Mouse (Mus musculus) adrenal gland (tissue): Measurements from ENCODE around the gene Prdm8.

Source experiments
- intact Hi-C: fragments of 180-260 bp; cut with DNase I; formaldehyde crosslinking; loops from one replicate; pipeline ENCODE4 v1.15.1; 2025
- long read RNA-seq, 2 experiments: library from polyadenylated mRNA; unstranded; transcript quantifications; one replicate each; pipeline ENCODE4 v2.0.0; 2020; ENCODE audit warnings: borderline replicate concordance in 1 of 2; ENCODE audit not compliant: insufficient replicate concordance in 1 of 2

Gene Prdm8
- long read RNA-seq, experiment 1: 0 reads
- long read RNA-seq, experiment 2: 0 reads

DNA sequence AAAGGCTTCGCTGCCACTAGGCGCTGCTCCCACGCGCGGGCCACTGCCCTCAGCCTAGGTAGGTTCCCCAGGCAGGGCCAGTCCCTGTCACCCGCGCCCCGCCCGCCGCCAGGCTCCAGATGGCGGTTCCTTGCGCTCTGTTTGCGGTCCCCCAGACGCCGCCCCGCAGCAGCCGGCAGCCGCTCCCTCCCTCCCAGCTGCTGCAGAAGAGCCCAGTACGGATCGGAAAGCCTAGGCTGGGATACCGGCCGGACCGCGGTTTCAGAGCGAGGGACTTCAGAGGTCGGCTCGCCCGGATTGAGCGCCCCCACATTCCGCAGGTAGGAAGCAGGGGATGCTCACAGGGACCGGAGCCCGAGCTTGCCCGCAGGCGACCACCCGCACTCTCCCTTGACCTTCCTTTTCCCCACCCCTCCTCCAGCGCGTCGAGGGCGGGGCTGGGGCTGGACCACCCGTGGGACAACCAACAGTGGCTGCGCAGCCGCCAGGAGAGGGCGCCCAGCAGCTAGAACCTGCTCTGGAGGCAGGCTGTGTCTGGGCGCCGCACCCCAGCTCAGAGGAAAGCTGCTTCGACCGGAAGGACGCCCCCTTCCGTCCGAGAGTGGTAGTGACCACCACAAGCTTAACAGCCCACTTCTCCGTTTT lies at the start of gene Prdm8:
Prdm8 (plus strand) TSS at position 19 of the 645 bp plus-strand sequence.
- intact Hi-C loops: no loop called here

GRCm38 (mm10) chr5:98127074-98127473 lies 39.9 kb upstream of the Prdm8 start:
- intact Hi-C loops: no loop called here

DNA sequence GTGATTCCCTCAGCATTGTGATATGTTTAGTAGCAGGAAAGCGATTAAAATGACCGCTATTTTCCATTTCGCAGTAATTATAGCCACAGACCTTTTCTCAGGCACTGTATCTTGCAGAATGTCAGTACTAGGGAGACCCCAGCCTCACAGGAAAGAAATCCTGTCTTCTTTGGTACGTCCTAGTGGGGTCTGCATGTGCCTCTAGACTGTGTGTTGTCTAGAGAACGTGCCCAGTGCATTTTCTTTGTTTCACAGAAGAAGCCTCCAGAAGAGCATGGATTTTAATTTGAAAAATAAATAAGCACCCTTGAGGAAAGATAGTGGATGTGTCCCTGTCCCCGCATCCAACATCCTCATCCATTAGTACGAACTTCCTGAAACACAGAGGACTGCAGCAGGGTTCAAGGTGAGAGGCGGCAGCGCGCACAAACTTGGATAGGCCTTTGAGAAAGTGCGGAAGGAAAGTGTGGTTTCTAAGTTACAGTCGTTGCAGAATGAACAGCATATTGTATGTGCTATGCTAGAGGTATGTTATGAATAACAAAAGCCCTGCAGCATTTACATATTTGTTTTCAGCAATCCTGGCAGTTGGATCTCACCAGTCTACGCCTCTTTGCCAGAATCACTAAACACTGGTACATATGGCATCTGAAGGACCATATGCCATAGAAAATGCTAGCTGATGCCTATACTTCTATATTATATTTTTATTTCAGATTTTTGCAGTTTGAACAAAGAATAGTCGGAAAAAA lies 28.3 kb upstream of the Prdm8 start:
- intact Hi-C loops: no loop called here

- intact Hi-C loops: no loop called here
These were observed 27.7 kb upstream of the Prdm8 start for GRCm38 (mm10) chr5:98139297-98139660.

- intact Hi-C loops: no loop called here
These were observed 20.1 kb upstream of the Prdm8 start for GRCm38 (mm10) chr5:98146895-98147294.

GRCm38 (mm10) chr5:98166116-98166515 lies 882 bp upstream of the Prdm8 start:
- intact Hi-C loops: no loop called here

- intact Hi-C loops: no loop called here
These were observed 1.6 kb downstream of the Prdm8 start for GRCm38 (mm10) chr5:98168356-98169285.

DNA sequence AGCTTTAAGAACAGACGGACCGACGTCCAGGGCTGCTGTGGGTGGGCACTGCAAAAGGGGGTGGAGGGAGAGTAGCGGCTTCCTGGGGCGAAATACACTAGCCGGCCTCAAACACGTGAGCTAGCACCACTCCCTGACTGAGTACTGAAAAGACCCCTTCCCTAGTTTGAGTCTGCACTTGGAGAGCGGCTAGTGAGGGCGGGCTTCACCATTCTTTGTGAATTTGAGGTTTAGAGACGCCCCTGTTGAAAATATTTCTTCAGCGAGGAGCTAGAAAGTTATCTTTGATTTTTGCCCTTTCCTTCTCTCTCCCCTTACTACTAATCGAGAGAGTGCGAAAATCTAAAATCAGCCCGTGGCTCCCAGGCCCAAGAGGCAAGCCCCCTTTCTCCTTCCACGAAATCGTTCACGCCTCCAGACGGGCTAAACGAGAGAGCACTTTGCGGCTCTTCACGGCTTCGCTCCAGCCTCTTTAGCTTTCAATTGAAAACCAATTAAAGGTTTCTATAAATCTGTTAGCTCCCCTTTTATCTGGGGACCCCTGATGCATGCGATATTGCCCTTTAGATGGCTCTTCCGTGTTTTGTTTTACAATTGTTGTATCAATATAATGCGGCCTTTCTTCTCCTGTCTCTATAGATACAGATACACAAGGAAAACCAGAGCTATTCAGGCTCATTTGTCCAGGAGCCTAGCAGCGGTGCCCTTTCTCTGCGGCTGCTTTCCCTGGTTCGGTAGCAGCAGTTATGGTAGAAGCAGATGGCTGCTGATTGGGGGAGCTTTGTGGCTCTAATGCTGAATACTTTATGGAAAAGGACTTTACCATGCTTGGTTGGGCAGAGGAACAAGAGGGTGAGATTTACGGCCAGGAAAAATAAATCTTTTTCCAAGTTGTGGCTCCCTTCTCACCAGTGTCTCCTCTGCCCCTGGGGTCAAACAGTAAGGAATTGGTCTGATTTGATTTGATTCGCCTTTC lies 2.7 kb downstream of the Prdm8 start:
- intact Hi-C loops: no loop called here

- intact Hi-C loops: no loop called here
These were observed 4.7 kb downstream of the Prdm8 start for GRCm38 (mm10) chr5:98171651-98172230.

DNA sequence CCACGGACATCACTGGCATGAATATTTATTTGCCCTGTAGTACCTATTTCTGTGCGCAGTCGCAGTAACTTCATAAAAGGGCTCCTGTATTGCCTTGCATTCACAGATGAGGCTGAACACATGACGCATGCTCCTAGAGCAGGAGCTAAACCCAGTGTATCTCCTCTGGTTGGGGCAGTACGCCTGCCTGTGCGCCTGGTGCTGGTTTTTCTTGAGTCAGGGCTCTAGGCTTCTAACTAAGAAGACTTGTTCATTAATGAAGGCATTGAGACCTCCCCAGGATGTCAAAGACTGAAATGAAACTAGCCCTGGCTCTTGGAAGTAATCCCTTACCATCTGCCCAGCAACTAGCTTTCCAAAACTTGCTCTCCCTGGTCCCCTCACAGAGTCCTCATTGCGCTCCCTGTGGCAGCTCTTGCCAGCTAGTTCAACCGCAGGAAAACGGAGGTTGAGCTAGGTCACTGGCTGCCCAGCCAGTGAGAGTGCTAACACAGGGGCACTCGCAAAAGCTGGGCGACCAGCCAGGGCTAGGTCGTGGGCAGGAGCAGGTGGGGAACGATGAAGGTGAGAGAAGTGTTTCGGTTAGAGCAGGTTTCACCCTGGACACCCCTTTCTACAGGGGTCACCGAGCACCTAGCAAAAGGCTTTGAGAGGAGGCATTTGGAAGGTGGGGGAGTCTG lies 5.6 kb downstream of the Prdm8 start:
- intact Hi-C loops: no loop called here

DNA sequence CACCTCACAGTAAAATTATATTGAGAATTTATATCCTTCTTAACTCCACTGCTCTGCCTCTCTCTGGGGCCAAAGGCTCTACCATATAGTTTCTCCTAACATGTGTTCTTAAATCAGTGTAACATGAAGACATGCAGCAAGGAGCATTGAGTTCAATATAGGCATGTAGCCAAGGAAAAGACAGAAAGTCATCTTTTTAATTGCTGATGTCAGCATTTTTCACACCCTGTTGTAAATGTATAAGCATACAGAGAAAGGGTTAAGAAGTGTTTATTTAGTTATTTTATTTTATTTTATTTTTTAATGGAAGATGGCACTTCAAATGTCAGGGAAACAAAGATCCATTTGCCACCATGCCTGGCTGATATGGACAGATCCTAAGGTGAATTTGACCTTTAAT lies 6.7 kb downstream of the Prdm8 start:
- intact Hi-C loops: no loop called here

DNA sequence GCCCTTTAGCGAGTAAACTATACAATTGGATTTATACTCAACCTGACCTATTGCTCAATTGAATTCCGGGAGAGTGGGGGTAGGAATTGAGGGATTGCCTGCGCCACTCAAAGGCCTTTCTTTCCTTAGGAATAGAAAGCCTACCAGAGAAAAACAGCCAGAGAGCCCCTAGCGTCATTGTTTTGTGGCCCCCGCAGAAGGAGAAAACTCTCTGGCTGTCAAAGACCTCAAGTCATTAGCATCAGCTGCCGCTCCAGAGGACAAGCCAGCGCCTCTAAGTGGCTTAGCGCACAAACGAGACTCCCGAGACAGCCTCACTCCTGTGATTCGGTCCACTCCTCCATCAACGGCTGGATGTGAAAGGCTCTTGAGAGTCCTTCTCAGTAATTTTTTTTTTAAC lies 12.6 kb downstream of the Prdm8 start:
- intact Hi-C loops: no loop called here

DNA sequence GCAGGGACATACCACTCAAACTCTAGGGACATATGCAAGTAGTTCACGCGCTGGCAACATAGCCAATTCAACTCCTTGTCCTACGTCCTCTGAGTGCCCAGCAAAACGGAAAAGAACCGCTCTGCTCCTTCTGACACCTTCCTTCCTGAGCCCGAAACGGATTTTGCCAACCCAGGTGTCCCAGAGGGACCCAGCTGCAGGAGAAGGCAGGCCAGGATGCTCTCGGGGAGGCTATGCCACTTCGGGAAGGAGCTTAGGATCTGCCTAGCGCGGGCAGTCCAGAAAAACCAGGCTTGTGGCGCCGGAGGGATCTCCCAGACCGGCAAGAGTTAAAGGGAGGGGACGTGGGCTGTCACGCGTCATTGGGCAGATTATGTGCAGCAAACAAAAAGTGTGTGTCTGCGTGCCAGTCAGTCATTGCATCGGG lies 13.5 kb downstream of the Prdm8 start:
- intact Hi-C loops: no loop called here

DNA sequence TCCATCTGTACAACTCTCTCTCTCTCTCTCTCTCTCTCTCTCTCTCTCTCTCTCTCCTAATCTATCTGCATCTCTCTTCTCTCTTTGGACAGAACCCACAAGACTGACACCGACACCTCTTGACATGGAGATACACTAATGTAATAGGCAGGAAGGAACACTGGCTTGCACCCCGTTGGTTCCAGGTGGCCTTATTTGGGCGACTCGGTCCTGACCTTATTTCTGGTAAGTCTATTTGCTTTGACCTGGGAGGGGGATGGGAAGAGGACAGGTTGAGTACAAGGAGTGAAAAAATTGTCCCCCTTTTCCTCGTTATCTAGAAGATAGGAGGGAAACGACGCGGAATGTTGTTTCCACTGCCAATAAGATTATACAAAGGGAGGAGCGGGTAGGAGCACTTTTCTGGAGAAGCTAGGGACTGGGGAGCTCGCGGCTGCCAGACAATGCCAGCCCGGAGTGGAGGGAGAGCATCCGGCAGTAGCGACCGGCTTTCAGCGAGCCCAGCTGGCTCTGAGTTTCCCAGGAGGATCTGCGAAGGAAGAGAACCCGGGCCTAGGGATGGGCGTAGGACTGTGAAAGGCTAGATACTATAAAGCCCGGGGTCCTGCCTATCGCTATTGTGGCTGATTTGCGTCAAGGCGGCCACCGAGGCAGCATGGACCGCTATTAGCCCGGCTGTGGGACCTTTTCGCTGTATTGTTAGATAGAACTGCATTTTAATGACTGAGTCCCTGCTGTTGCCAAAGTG lies 14.1 kb downstream of the Prdm8 start:
- intact Hi-C loops: no loop called here

- intact Hi-C loops: no loop called here
These were observed 14.9 kb downstream of the Prdm8 start for GRCm38 (mm10) chr5:98181686-98182602.

DNA sequence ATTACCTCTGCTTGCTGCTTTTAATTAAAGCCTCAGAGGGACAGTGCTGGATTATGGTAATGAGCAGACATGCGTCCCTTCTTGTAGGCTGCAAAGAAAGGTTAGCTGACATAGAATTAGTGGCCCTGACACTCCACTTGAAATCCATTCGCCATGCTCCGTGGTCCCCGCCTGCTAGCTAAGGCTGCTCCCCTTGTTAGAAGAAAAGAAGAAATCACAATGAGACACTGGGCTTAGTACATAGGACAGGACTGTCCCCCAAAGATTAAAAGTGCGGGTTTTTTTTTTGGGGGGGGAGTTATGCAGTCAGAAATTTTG lies 15.6 kb downstream of the Prdm8 start:
- intact Hi-C loops: no loop called here

DNA sequence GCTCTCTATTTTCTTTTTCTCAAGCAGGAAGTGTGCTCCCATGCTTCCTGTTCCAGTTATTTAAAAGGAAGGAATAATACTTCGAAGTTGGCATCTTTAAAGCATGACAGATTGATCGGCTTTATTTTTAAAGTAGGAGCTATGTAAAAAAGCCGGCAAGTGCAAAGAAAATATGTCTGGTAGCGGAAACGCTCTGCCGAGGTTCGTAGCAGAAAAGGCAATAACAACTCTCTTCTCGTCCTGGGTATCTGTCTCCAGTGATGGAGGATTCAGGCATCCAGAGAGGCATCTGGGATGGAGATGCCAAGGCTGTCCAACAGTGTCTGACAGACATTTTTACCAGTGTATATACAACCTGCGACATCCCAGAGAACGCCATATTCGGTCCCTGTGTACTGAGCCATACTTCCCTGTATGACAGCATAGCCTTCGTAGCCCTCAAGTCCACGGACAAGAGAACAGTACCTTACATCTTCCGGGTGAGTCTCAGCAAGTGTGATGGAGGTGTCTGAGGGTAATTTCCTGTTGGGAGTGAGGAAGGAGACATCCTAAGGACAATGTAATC lies 16.1 kb downstream of the Prdm8 start:
- intact Hi-C loops: no loop called here
